Mouse (Mus musculus): ENCODE measurements around the gene Tmcc2. TPM values are rescaled to one million over a fixed set of nuclear protein-coding genes. Genes with fewer than 3 reads are reported as not detected.

Tmcc2 gene
- 38.1 and 41.4 TPM in 2 replicates for polyA plus RNA-seq (2015; fragmentation: Nextera tagmentation; extraction: Ambion mirVana)

DNA sequence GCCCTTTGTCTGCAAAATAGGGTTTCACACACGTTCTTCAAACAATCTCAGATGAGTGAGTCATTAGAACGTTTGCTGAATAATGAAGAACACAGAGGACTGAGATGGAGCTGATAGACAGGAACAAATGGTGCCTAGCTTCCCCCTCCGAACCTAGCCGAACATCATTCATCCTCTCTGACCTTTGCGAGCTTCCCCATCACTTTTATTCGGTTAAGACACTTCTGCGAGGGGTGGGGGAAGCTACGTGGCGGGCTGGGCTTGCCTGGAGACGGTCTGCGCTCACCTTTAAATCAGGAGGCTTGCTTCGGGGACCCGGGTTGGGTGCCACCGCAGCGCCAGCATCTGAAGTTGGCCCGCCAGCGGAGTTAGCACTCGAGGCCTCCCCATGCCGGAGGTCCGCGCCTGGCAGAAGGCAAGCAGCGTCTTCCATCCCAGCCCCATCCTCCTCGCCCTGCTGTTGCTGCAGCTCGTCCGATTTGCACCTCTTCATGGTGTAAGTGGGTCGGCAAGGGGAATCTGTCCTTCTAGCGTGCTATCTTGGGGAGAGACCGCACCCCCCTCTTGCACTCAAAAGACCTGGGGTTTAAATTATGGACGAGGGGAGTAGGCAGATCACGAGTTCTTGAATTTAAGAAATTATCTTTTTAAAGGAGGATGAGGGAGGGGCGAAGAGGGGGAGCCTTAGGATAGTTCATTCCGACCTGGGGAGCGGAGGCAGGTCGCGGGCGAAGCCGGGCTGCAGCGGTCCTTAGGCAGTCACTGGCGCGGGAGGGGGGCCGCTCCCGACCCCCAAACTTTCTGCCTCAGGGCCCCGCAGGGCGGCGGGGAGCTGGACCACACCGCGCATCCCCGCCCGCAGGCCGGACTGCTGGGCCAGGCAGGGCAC lies at the start of gene Tmcc2:
TSS of gene Tmcc2 (minus strand) at position 591 of the 889 bp plus-strand sequence.
- H3K4me1 ChIP-seq (replicated peaks) = peaks cover 58% of the 10 kb centered on the region

DNA sequence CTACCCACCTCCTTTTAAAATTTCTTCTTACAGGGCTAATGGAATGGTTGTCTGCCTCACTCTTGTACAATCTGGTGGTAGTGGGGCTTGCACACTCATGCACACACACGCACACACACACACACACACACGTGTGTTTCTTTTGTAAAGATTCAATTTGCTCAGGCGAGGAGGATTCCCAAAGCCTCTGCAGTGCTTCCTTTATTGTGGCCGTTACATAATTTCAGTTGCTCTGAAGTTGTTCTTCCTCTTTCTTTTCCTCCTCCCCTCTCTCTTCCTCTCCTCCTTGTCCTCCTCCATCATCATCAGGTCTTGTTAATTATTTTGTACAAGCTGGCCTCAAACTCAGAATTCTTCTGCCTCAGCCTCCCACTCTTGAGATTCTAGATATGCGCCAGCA lies 46.3 kb upstream of the Tmcc2 start:
- WGBS = 78% methylated on average over 5 of the region's 5 CpGs

More for the DNA sequence above, at the start of gene Tmcc2:
- Histone ChIP-seq H3K27me3 (no peaks in the 10 kb centered on the region), H3K9me3 (no peaks in the 10 kb centered on the region), H3K9ac (peak within 1 kb of the TSS; percentile 86), H3K4me2 (peak within 1 kb of the TSS; percentile 80), H3K27ac (replicated peaks) (peak within 1 kb of the TSS; percentile 90), H3K36me3 (no peaks in the 10 kb centered on the region), H3K4me3 (peak within 1 kb of the TSS; percentile 78)
- peak; percentile 16; the same call in 1 of the 2 replicates for ATAC-seq (ENCODE audit: low FRiP score, low read depth)
- WGBS = under 1% methylated on average over 50 of the region's 50 CpGs

DNA sequence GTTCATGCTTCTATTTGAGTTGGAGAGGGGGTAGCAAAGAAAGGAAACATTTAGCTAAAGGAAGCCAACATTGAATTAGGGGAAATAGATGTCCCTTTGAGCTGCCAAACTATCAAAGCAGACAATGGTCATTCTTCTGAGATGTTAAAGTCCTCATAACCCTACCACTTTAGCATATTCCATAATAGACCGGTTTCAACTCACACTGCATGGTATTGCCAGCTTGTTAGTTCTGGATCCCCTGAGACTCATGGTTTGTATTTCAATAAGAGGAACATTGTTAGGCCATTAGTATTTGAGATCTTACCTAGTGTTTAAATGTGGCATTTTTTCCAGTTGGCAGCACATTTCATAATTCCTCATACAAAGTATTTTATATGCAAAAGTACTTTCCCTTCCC lies 45.9 kb upstream of the Tmcc2 start:
- Histone ChIP-seq H3K4me3 (no peak overlapping the region), H3K9me3 (no peaks in the 10 kb centered on the region), H3K27me3 (no peaks in the 10 kb centered on the region), H3K4me1 (replicated peaks) (peaks cover 26% of the 10 kb centered on the region), H3K36me3 (peaks cover 20% of the 10 kb centered on the region), H3K4me2 (no peak overlapping the region), H3K9ac (no peak overlapping the region), H3K27ac (replicated peaks) (no peak overlapping the region)
- ATAC-seq (ENCODE audit: low FRiP score, low read depth) = no peak
- WGBS = 54% methylated on average over 1 of the region's 1 CpGs

More for the DNA sequence above, 46.3 kb upstream of the Tmcc2 start:
- Histone ChIP-seq H3K4me3 (no peak overlapping the region), H3K4me2 (no peak overlapping the region), H3K9me3 (no peaks in the 10 kb centered on the region), H3K36me3 (peaks cover 20% of the 10 kb centered on the region), H3K27ac (replicated peaks) (no peak overlapping the region; the same call in 1 of the 2 replicates), H3K27me3 (no peaks in the 10 kb centered on the region), H3K9ac (no peak overlapping the region), H3K4me1 (replicated peaks) (peaks cover 22% of the 10 kb centered on the region)
- no peak for ATAC-seq (ENCODE audit: low FRiP score, low read depth)

DNA sequence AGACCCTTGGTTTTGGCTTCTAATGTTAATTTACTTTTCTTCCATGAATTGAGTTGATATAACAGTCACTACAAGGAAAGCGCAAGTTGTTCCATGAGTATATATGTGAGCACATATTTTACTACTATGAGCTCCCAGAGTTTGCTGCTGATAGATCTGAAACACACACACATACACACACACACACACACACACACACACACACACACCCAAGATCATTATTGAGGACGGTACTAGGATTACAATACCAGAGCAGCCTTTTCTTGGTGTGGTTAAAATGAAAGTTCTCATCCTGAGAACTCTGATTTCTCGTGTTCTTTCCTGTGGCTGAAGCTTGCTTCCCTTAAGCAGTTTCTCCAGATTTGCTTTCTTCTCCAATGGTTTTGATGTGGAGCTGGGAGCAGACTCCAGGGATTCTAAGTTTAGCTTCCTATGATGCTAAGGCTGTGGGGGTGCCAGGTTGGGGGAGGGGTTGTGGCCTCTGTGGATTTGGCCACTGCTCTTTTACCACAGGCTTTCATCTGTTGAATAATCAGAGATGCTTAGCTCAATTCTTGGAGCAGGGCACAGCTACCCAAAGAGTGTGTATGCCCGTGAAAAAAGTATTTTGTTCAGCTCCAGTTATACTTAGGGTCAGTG lies 45.4 kb upstream of the Tmcc2 start:
- Histone ChIP-seq H3K9ac (no peak overlapping the region), H3K36me3 (peaks cover 15% of the 10 kb centered on the region), H3K27me3 (no peaks in the 10 kb centered on the region), H3K27ac (replicated peaks) (no peak overlapping the region), H3K4me3 (no peak overlapping the region), H3K4me2 (no peak overlapping the region), H3K4me1 (replicated peaks) (peaks cover 31% of the 10 kb centered on the region), H3K9me3 (no peaks in the 10 kb centered on the region)
- no peak for ATAC-seq (ENCODE audit: low FRiP score, low read depth)
- 68% methylated on average over 4 of the region's 4 CpGs for WGBS

DNA sequence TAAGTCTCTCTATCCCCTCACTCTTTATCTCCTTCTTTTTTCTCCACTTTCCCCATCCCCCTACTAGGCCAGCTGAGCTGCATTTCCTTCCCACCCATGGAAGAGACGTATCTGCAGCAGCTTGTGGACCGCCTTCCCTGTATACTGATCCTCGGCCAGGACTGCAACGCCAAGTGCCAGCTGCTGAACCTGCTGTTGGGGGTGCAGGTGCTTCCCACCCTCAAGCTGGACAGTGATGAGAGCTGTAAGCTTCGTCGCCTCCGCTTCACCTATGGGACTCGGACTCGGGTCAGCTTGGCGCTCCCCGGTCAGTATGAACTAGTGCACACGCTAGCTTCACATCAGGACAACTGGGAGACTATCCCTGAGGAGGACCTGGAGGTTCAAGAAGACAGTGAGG lies 43.0 kb upstream of the Tmcc2 start:
- ATAC-seq (ENCODE audit: low FRiP score, low read depth) = no peak
- no peaks in the 10 kb centered on the region for H3K27me3 ChIP-seq
- H3K9me3 ChIP-seq = no peaks in the 10 kb centered on the region
- H3K9ac ChIP-seq = no peak overlapping the region
- H3K36me3 ChIP-seq = 0 out of 2 replicates have a peak, but pooled peaks cover 7% of the 10 kb centered on the region
- H3K4me2 ChIP-seq = no peak overlapping the region
- H3K4me3 ChIP-seq = no peak overlapping the region
- peaks cover 44% of the 10 kb centered on the region for H3K4me1 ChIP-seq (replicated peaks)
- WGBS = 88% methylated on average over 12 of the region's 12 CpGs
- no peak overlapping the region for H3K27ac ChIP-seq (replicated peaks)

DNA sequence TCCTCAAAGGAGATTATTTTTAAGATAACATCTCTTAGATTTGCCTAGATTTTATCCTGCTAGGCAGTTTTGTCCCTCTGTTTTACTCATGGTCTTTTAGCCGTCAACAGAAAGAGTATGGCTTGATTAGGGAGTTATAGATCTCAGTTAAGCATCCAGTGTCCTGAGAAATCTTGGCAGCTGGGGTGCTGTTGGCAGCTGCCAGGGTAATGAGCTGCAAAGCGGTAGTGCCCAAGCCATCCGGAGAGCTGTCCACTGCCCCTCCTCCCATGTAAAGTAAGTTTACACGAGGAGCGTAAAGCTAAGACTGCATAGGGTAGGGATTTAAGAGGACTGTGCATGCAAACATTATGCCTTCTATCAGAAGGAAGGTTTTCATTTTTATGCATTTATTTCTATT lies 42.3 kb upstream of the Tmcc2 start:
- H3K36me3 ChIP-seq = 0 out of 2 replicates have a peak, but pooled peaks cover 7% of the 10 kb centered on the region
- H3K4me1 ChIP-seq (replicated peaks) = peaks cover 44% of the 10 kb centered on the region
- no peak overlapping the region for H3K27ac ChIP-seq (replicated peaks)
- no peak overlapping the region for H3K4me3 ChIP-seq
- no peaks in the 10 kb centered on the region for H3K9me3 ChIP-seq
- 35% methylated on average over 5 of the region's 5 CpGs for WGBS
- no peak for ATAC-seq (ENCODE audit: low FRiP score, low read depth)
- H3K27me3 ChIP-seq = no peaks in the 10 kb centered on the region
- no peak overlapping the region for H3K9ac ChIP-seq
- no peak overlapping the region for H3K4me2 ChIP-seq

DNA sequence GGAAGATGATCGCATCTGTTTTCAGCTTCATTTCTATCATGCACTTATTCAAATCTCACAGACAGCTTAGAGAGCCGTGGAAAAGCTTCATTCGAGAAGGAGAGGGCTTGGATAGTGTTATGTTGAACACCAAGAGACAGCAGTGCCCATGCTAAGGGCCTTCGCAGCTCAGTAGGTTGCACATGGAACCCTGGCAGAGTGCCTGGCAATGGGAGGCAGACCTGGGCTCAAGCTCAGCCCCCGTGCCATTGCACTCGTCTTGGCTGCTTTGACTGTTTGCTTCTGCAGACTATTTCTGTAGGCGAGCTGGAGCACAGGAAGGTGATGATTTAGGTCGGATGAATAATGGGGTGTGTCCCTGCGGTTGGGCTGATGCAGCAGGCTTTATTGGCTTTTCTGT lies 40.6 kb upstream of the Tmcc2 start:
- Histone ChIP-seq H3K4me3 (no peak overlapping the region), H3K36me3 (0 out of 2 replicates have a peak, but pooled peaks cover 7% of the 10 kb centered on the region), H3K27me3 (no peaks in the 10 kb centered on the region), H3K9me3 (no peaks in the 10 kb centered on the region), H3K4me1 (replicated peaks) (peaks cover 42% of the 10 kb centered on the region), H3K4me2 (no peak overlapping the region), H3K9ac (no peak overlapping the region), H3K27ac (replicated peaks) (peak overlapping the region; percentile 33; the same call in 1 of the 2 replicates)
- 62% methylated on average over 9 of the region's 9 CpGs for WGBS
- peak; percentile 55; the same call in 1 of the 2 replicates for ATAC-seq (ENCODE audit: low FRiP score, low read depth)

DNA sequence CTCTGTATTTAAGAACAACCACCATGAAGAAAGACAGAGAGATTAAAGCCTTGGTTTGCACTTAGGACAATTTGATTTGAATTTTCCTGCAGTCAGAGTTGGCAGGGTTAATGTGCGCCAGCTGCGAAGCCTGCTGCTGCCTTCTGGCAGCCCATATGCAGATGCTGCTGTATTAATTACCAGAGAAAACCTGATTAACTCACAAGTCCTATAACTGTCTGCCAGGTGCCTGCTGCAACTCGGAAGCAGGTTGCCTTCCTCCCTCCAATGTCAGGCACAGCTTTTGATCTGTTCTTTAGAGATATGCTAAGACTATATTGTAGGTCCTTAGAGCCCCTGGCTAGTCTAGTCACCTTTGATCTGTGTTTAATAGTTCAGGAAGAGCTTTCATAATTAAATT lies 39.7 kb upstream of the Tmcc2 start:
- 34% methylated on average over 3 of the region's 3 CpGs for WGBS
- Histone ChIP-seq H3K36me3 (0 out of 2 replicates have a peak, but pooled peaks cover 5% of the 10 kb centered on the region), H3K9me3 (no peaks in the 10 kb centered on the region), H3K27ac (replicated peaks) (0 out of 2 replicates have a peak overlapping the region, but pooled peaks have one; percentile 33), H3K9ac (no peak overlapping the region), H3K4me3 (no peak overlapping the region), H3K4me2 (no peak overlapping the region), H3K27me3 (no peaks in the 10 kb centered on the region), H3K4me1 (replicated peaks) (peaks cover 42% of the 10 kb centered on the region)
- ATAC-seq (ENCODE audit: low FRiP score, low read depth) = peak; percentile 68; the same call in 1 of the 2 replicates

DNA sequence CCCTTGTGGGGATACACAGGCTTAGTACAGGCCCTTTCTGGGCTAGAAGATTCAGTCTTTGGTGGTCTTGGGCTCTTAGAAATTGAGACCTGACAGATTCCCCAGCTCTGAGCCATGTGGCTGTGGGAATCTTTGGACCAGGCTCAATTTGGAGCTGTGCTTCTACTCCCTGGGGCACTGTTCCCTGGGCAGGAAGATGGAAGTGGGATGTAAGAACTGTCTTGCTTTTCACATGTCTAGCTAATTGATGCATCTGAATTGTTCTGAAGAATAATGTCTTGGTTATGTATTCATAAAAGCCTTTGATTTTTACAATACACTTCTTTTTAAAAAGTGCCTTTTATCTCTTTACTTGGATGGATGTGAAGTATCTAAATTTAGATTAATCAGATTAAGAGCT lies 34.5 kb upstream of the Tmcc2 start:
- ATAC-seq (ENCODE audit: low FRiP score, low read depth) = no peak
- Histone ChIP-seq H3K36me3 (no peaks in the 10 kb centered on the region; the same call in 1 of the 2 replicates), H3K27ac (replicated peaks) (no peak overlapping the region)

DNA sequence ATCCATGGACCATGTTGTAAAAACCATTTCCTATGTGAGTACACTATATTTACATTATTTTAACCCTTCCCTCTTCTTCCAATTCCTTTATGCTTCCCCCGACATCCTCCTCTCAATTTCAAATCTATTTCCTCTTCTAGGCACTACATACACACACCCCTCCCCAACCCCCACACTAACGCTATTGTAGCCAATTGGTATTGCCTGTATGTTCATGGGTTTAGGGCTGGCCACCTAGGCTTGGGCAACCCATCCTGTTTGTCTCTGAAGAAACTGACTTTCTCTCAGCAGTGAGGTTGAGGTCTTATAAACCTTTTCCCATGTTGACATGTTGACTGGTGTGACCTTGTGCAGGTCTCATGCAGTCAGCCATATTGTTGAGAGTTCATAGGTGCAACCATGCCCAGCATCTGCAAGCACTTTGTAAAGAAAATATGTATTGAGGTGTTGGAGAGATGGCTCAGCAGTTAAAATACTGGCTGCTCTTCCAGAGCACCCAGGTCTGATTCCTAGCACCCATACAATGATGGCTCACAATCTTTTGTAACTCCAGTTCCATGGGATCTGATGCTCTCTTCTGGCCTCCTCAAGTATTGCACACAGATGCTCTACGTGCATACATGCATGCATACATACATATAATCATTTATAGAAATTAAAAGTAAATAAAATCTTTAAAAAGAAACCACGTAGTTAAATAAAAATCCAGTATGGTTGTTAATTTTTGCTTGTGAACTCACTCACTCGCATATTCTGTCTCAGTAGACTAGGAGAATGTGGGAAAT lies 32.0 kb upstream of the Tmcc2 start:
- ATAC-seq (ENCODE audit: low FRiP score, low read depth) = no peak
- Histone ChIP-seq H3K27ac (replicated peaks) (no peak overlapping the region), H3K36me3 (no peaks in the 10 kb centered on the region; the same call in 1 of the 2 replicates), H3K4me1 (replicated peaks) (peaks cover 17% of the 10 kb centered on the region), H3K9me3 (no peaks in the 10 kb centered on the region), H3K4me2 (no peak overlapping the region), H3K27me3 (no peaks in the 10 kb centered on the region), H3K4me3 (no peak overlapping the region), H3K9ac (no peak overlapping the region)
- WGBS = 92% methylated on average over 5 of the region's 5 CpGs

More for the DNA sequence above, 34.5 kb upstream of the Tmcc2 start:
- no peaks in the 10 kb centered on the region for H3K9me3 ChIP-seq
- no peak overlapping the region for H3K4me3 ChIP-seq
- H3K9ac ChIP-seq = no peak overlapping the region
- H3K27me3 ChIP-seq = no peaks in the 10 kb centered on the region
- H3K4me2 ChIP-seq = no peak overlapping the region
- H3K4me1 ChIP-seq (replicated peaks) = peaks cover 10% of the 10 kb centered on the region

DNA sequence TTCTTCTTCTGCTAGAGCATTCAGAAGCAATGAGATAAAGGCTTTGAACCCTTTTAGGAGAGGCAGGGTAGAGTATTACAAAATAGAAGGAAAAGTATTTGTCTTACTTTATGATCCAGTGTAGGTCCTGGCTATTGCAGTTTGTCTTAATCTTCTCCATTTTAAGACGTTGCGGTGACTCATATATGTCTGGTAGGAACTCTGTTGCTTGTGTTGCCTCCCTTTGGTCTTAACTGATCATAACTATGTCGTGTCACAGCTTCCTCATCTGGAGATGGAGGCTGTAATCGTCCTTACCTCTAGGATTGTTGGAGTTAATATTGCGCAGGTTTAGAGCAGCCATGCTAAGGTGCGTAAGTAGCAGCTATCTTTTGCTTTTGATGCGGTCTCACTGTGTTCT lies 29.6 kb upstream of the Tmcc2 start:
- WGBS = 92% methylated on average over 7 of the region's 7 CpGs
- H3K9ac ChIP-seq = no peak overlapping the region
- H3K4me3 ChIP-seq = no peak overlapping the region
- no peaks in the 10 kb centered on the region for H3K9me3 ChIP-seq
- no peak for ATAC-seq (ENCODE audit: low FRiP score, low read depth)
- H3K27ac ChIP-seq (replicated peaks) = no peak overlapping the region
- H3K36me3 ChIP-seq = no peaks in the 10 kb centered on the region; the same call in 1 of the 2 replicates
- no peaks in the 10 kb centered on the region for H3K27me3 ChIP-seq
- H3K4me2 ChIP-seq = no peak overlapping the region
- peaks cover 25% of the 10 kb centered on the region for H3K4me1 ChIP-seq (replicated peaks)
